Mouse (Mus musculus) embryonic fibroblast, embryonic 13.5 days (primary cell): ENCODE measurements around the gene 4930539E08Rik.

Experiments used
- CTCF ChIP-seq: IDR thresholded peaks from 2 replicates; pipeline ENCODE4 v1.5.1; 2011; ENCODE audit warnings: mild to moderate bottlenecking, control low read depth, low read length, moderate library complexity, borderline replicate concordance; ENCODE audit not compliant: insufficient read depth
- POLR2A ChIP-seq: IDR thresholded peaks from 2 replicates; pipeline ENCODE4 v1.6.1; 2011; ENCODE audit warnings: low read depth, mild to moderate bottlenecking, control low read depth, low read length, moderate library complexity

DNA sequence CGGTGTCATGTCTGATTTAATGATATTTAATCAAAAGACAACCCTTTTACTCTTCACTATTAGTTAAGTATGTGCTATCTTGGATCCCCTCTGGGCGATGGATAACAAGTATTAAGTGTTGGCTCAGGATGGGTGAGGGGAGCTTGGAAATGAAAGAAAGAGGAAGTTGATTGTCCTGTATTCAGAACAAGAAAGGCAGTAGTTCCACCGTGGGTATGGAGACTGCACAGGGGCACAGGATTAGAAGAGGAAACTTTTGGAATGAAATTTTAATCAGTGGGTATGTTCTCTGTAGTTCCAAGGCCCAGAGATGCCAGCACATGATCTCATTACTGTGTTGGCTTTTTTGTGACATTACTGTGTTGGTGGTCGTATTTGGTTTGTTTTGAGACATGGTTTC, 35.6 kb upstream of the 4930539E08Rik start:
- TF ChIP-seq POLR2A (no peak), CTCF (no peak)
